Mouse (Mus musculus) lung, postnatal 25 days (tissue): ENCODE data around the gene Sema5a.
A peak's percentile ranks its signal among the peaks of the same experiment; 100 is the strongest.

Experiments used
- DNase-seq: peaks from one replicate; pipeline ENCODE4 v3.0.0; 2022; ENCODE audit warnings: low spot score

Gene Sema5a

GRCm38 (mm10) chr15:32637879-32638278 lies 393.3 kb downstream of the Sema5a start:
- DNase-seq, result no peak

- DNase-seq, result no peak
Measured at GRCm38 (mm10) chr15:32647061-32647687, 402.6 kb downstream of the Sema5a start.

GRCm38 (mm10) chr15:32654046-32654445 lies 409.4 kb downstream of the Sema5a start:
- DNase-seq, result no peak

- DNase-seq, result no peak
Measured at GRCm38 (mm10) chr15:32656017-32656416, 411.4 kb downstream of the Sema5a start.

GRCm38 (mm10) chr15:32676446-32676845 lies 431.8 kb downstream of the Sema5a start:
- no peak for DNase-seq

- DNase-seq, result no peak
Measured at GRCm38 (mm10) chr15:32685152-32685551, 440.5 kb downstream of the Sema5a start.

- DNase-seq, result no peak
Measured at GRCm38 (mm10) chr15:32691021-32691420, 446.4 kb downstream of the Sema5a start.

GRCm38 (mm10) chr15:32693006-32693405 lies 448.4 kb downstream of the Sema5a start:
- DNase-seq, result no peak

- DNase-seq, result no peak
Measured at GRCm38 (mm10) chr15:32717298-32717985, 472.8 kb downstream of the Sema5a start.

- DNase-seq, result peak; percentile 35
Measured at GRCm38 (mm10) chr15:32718293-32718963, 473.8 kb downstream of the Sema5a start.

- DNase-seq, result no peak
Measured at GRCm38 (mm10) chr15:32718964-32719311, 474.3 kb downstream of the Sema5a start.

GRCm38 (mm10) chr15:32730839-32731238 lies 486.2 kb downstream of the Sema5a start:
- DNase-seq, result no peak
